ENCODE assay signal across 9 mouse cellular contexts in genomic region chr12:111672581-111672980, GRCm38 (mm10). TPM values are rescaled to one million over a fixed set of nuclear protein-coding genes. Genes with fewer than 3 reads are reported as not detected.
DNase-seq lines count a peak whose midpoint lies in the region; ATAC-seq lines count a peak whose summit lies in the region.
"Had no signal": no experiment of that assay in that cellular context is flagged by ENCODE, and none has a peak within 500 bp of the region (broad histone marks: within the 10 kb centered on the region; RNA-seq: fewer than 3 reads in every experiment).

No protein-coding gene starts in this region.

- intact Hi-C loops in heart, postnatal 36 days (cut with DNase I), result loop anchor here (10.0 kb wide), 1 partner anchor 422 kb away; no protein-coding TSS in a partner anchor
- intact Hi-C loops in gastrocnemius, postnatal 36 days (cut with DNase I), result no loop called here

- H3K9me3 ChIP-seq in heart, embryonic 15.5 days (replicated peaks), result no peaks in the 10 kb centered on the region
- no peaks in the 10 kb centered on the region for H3K9me3 ChIP-seq in hindbrain, embryonic 13.5 days
- no peaks in the 10 kb centered on the region for H3K9me3 ChIP-seq in midbrain, embryonic 10.5 days (replicated peaks)

- H3K4me1 ChIP-seq in heart, embryonic 15.5 days (replicated peaks), result peaks cover 68% of the 10 kb centered on the region
- peaks cover 23% of the 10 kb centered on the region for H3K4me1 ChIP-seq in brown adipose tissue, adult 24 weeks (ENCODE audit: control insufficient read depth, insufficient read depth, insufficient read length, low read length)
- H3K4me1 ChIP-seq in hindbrain, embryonic 13.5 days (replicated peaks), result peaks cover 48% of the 10 kb centered on the region
- H3K4me1 ChIP-seq in midbrain, embryonic 10.5 days, result peaks cover 82% of the 10 kb centered on the region

- peak overlapping the region; percentile 62 for H3K4me3 ChIP-seq in heart, embryonic 15.5 days
- peak overlapping the region; percentile 71 for H3K4me3 ChIP-seq in brown adipose tissue, adult 24 weeks (ENCODE audit: insufficient read depth, low read depth, low read length)
- peak overlapping the region; percentile 91 for H3K4me3 ChIP-seq in hindbrain, embryonic 13.5 days
- H3K4me3 ChIP-seq in midbrain, embryonic 10.5 days, result peak overlapping the region; percentile 94

- H3K9ac ChIP-seq in heart, embryonic 15.5 days, result peak overlapping the region; percentile 62
- H3K9ac ChIP-seq in hindbrain, embryonic 13.5 days, result peak overlapping the region; percentile 99

- WGBS in heart, embryonic 15.5 days, result 14% methylated on average over 12 of the region's 12 CpGs
- WGBS in hindbrain, embryonic 13.5 days, result 9% methylated on average over 12 of the region's 12 CpGs
- 14% methylated on average over 12 of the region's 12 CpGs for WGBS in midbrain, embryonic 10.5 days

- peaks cover 14% of the 10 kb centered on the region for H3K27me3 ChIP-seq in heart, embryonic 15.5 days
- H3K27me3 ChIP-seq in hindbrain, embryonic 13.5 days, result peaks cover 11% of the 10 kb centered on the region
- peaks cover 53% of the 10 kb centered on the region for H3K27me3 ChIP-seq in midbrain, embryonic 10.5 days (ENCODE audit: low read depth, poor library complexity, severe bottlenecking)

- peak overlapping the region; percentile 93 for H3K4me2 ChIP-seq in heart, embryonic 15.5 days
- H3K4me2 ChIP-seq in hindbrain, embryonic 13.5 days, result peak overlapping the region; percentile 95

- 0 out of 2 replicates have a peak, but pooled peaks cover 3% of the 10 kb centered on the region for H3K36me3 ChIP-seq in heart, embryonic 15.5 days
- peaks cover 16% of the 10 kb centered on the region for H3K36me3 ChIP-seq in hindbrain, embryonic 13.5 days
- H3K36me3 ChIP-seq in midbrain, embryonic 10.5 days, result peaks cover 39% of the 10 kb centered on the region
- H3K36me3 ChIP-seq: G1E had no signal

- no peak for ATAC-seq in heart, embryonic 15.5 days (replicated peaks; ENCODE audit: insufficient number of reproducible peaks, insufficient read depth, low FRiP score, low read depth)
- ATAC-seq in hindbrain, embryonic 13.5 days (ENCODE audit: low FRiP score), result peak; percentile 37

- DNase-seq in heart, postnatal 36 days, result no peak
- DNase-seq in midbrain, embryonic 10.5 days (ENCODE audit: low spot score), result no peak
- no peak for DNase-seq in T-cell, adult 2 months (ENCODE audit: low spot score)
- no peak for DNase-seq in gastrocnemius, postnatal 36 days
- no peak for DNase-seq in yolk sac, embryonic 10.5 days (ENCODE audit: low spot score)

- H3K27ac ChIP-seq in heart, embryonic 15.5 days, result no peak overlapping the region
- H3K27ac ChIP-seq in brown adipose tissue, adult 24 weeks (replicated peaks; ENCODE audit: low read depth, low read length), result no peak overlapping the region
- peak overlapping the region; percentile 97 for H3K27ac ChIP-seq in hindbrain, embryonic 13.5 days
- H3K27ac ChIP-seq in midbrain, embryonic 10.5 days (replicated peaks), result peak overlapping the region; percentile 95

RNA-seq across cellular contexts. Expression of gene Ckb, which starts 0.4 kb away (rescaled TPM):
- 315 and 319 TPM in 2 replicates for polyA plus RNA-seq in heart, embryonic 15.5 days (2015; fragmentation: Nextera tagmentation; extraction: Ambion mirVana)
- 10 to 100 TPM; 71.6 to 84.7 TPM for total RNA-seq in heart, postnatal 36 days (2021)
- polyA plus RNA-seq in brown adipose tissue, adult 24 weeks (2012; ENCODE audit: insufficient read depth, insufficient read length, missing spikeins), result 20.8 and 30.3 TPM in 2 replicates
- polyA plus RNA-seq in hindbrain, embryonic 13.5 days (2015; fragmentation: Nextera tagmentation; extraction: Ambion mirVana), result 1,675 and 1,703 TPM in 2 replicates
- polyA plus RNA-seq in midbrain, embryonic 10.5 days (2016; fragmentation: Nextera tagmentation; extraction: Ambion mirVana), result 2,837 and 3,349 TPM in 2 replicates
- total RNA-seq in gastrocnemius, postnatal 36 days (2021), result 1 to 10 TPM; 7.9 to 8.3 TPM
- polyA plus RNA-seq: G1E had no signal

RNA-seq across cellular contexts. Expression of gene Trmt61a, which starts 5.3 kb away (rescaled TPM):
- 6.1 and 9.0 TPM in 2 replicates for polyA plus RNA-seq in heart, embryonic 15.5 days (2015; fragmentation: Nextera tagmentation; extraction: Ambion mirVana)
- total RNA-seq in heart, postnatal 36 days (2021), result 1 to 10 TPM; 3.8 to 6.6 TPM
- polyA plus RNA-seq in brown adipose tissue, adult 24 weeks (2012; ENCODE audit: insufficient read depth, insufficient read length, missing spikeins), result 2.9 and 3.2 TPM in 2 replicates
- polyA plus RNA-seq in hindbrain, embryonic 13.5 days (2015; fragmentation: Nextera tagmentation; extraction: Ambion mirVana), result 8.6 and 9.3 TPM in 2 replicates
- 18.4 and 18.7 TPM in 2 replicates for polyA plus RNA-seq in midbrain, embryonic 10.5 days (2016; fragmentation: Nextera tagmentation; extraction: Ambion mirVana)
- 1 to 10 TPM; 1.8 to 4.1 TPM for total RNA-seq in gastrocnemius, postnatal 36 days (2021)

RNA-seq across cellular contexts. Expression of gene Bag5, which starts 40.5 kb away (rescaled TPM):
- 36.2 and 39.9 TPM in 2 replicates for polyA plus RNA-seq in heart, embryonic 15.5 days (2015; fragmentation: Nextera tagmentation; extraction: Ambion mirVana)
- total RNA-seq in heart, postnatal 36 days (2021), result 10 to 100 TPM; 19.5 to 20.4 TPM
- 16.2 and 18.1 TPM in 2 replicates for polyA plus RNA-seq in brown adipose tissue, adult 24 weeks (2012; ENCODE audit: insufficient read depth, insufficient read length, missing spikeins)
- 65.3 and 67.9 TPM in 2 replicates for polyA plus RNA-seq in hindbrain, embryonic 13.5 days (2015; fragmentation: Nextera tagmentation; extraction: Ambion mirVana)
- polyA plus RNA-seq in midbrain, embryonic 10.5 days (2016; fragmentation: Nextera tagmentation; extraction: Ambion mirVana), result 57.2 and 62.0 TPM in 2 replicates
- 10 to 100 TPM; 12.4 to 13.5 TPM for total RNA-seq in gastrocnemius, postnatal 36 days (2021)

RNA-seq across cellular contexts. Expression of gene Apopt1, which starts 40.5 kb away (rescaled TPM):
- 41.3 and 41.5 TPM in 2 replicates for polyA plus RNA-seq in heart, embryonic 15.5 days (2015; fragmentation: Nextera tagmentation; extraction: Ambion mirVana)
- total RNA-seq in heart, postnatal 36 days (2021), result 10 to 100 TPM; 38.4 to 40.6 TPM
- polyA plus RNA-seq in brown adipose tissue, adult 24 weeks (2012; ENCODE audit: insufficient read depth, insufficient read length, missing spikeins), result 123 and 134 TPM in 2 replicates
- polyA plus RNA-seq in hindbrain, embryonic 13.5 days (2015; fragmentation: Nextera tagmentation; extraction: Ambion mirVana), result 55.1 and 62.1 TPM in 2 replicates
- polyA plus RNA-seq in midbrain, embryonic 10.5 days (2016; fragmentation: Nextera tagmentation; extraction: Ambion mirVana), result 59.8 and 59.9 TPM in 2 replicates
- total RNA-seq in gastrocnemius, postnatal 36 days (2021), result 10 to 100 TPM; 34.9 to 38.0 TPM

Comparison
In these comparisons a context has a peak if more than half of its experiments do, and no peak if none do; other contexts are left out.
1. H3K27ac ChIP-seq: peak in hindbrain, embryonic 13.5 days (single experiment) and midbrain, embryonic 10.5 days (single experiment); none in heart, embryonic 15.5 days (single experiment) and brown adipose tissue, adult 24 weeks (single experiment).
2. RNA of gene Ckb, which starts 0.4 kb away (polyA plus RNA-seq): 2,837 to 3,349 TPM in midbrain, embryonic 10.5 days, 1,675 to 1,703 TPM in hindbrain, embryonic 13.5 days and 315 to 319 TPM in heart, embryonic 15.5 days; 20.8 to 30.3 TPM in brown adipose tissue, adult 24 weeks; every median in the first group is over 10 times any median in the second.
3. Peak in every context shown above with its lines, with median percentiles within 50 percentile points of each other: H3K4me3 ChIP-seq.